Mouse (Mus musculus) B cell, adult (primary cell): ENCODE data around the gene Klb. TPM values are rescaled to one million over a fixed set of nuclear protein-coding genes. Genes with fewer than 3 reads are reported as not detected.

ENCODE experiments used
- total RNA-seq: library from RNA; stranded (reverse); gene quantifications from 4 replicates; pipeline ENCODE4 v1.2.4, GENCODE M21; 2023; ENCODE audit not compliant: inconsistent age

Gene Klb
- not detected in 4 replicates for total RNA-seq

DNA sequence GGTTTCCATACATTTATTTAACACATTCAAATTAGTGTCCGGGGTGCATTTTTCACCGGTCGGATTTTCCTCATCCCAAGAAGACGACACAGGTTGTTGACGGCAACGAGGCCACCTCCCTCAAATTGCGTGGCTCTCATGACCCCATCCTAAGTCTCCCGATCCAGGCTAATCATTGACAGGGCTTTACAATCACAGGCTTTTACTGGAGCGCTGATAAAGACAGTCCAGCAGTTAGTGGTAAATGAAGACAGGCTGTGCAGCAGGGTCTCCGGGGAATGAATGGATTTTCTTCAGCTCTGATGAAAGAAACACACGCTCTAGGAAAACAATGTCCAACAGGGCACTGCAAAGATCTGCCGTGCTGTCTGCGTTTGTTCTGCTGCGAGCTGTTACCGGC is at the start of gene Klb:
Gene Klb (plus strand): TSS at position 147 of the 400 bp plus-strand sequence.

DNA sequence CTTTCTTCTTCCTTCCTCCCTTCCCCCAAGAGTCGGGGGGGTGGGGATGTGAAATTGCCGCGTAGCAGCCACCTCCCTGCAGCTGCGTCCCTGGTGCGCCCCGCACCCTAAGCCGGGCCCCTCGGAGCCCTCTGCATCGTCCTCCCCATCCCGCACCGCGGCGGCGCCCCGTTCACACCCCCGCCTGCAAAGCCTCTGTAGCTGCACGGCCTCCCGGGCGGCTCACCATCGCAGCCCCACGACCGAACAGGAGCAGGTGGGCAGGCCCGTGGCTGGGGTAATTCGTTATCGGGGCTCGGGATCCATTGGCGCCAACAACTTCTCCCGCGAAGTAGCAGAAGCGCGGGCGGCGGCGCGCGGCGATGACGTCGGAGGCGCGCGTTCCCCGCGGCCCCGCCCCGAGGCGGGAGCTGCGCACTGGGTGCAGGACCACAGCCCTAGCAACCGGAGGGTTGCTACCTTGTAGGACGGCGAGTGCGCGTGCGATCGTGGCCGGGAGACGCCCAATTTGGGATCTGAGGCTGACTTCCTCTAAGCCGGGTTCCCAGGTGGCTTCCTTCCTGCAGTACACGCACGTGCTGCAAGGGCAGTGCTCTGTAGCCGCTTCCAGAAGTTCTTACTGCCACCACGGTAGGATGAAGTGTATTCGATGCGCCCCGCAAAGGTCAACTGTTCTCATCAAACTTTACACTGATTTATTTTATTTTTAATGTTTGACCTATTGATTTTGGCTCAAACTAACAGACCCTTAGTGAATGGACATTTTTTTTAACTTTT is 12.6 kb upstream of the Klb start, which contains the start of gene Rfc1:
Gene Rfc1 (minus strand): TSS at position 373 of the 777 bp plus-strand sequence.

DNA sequence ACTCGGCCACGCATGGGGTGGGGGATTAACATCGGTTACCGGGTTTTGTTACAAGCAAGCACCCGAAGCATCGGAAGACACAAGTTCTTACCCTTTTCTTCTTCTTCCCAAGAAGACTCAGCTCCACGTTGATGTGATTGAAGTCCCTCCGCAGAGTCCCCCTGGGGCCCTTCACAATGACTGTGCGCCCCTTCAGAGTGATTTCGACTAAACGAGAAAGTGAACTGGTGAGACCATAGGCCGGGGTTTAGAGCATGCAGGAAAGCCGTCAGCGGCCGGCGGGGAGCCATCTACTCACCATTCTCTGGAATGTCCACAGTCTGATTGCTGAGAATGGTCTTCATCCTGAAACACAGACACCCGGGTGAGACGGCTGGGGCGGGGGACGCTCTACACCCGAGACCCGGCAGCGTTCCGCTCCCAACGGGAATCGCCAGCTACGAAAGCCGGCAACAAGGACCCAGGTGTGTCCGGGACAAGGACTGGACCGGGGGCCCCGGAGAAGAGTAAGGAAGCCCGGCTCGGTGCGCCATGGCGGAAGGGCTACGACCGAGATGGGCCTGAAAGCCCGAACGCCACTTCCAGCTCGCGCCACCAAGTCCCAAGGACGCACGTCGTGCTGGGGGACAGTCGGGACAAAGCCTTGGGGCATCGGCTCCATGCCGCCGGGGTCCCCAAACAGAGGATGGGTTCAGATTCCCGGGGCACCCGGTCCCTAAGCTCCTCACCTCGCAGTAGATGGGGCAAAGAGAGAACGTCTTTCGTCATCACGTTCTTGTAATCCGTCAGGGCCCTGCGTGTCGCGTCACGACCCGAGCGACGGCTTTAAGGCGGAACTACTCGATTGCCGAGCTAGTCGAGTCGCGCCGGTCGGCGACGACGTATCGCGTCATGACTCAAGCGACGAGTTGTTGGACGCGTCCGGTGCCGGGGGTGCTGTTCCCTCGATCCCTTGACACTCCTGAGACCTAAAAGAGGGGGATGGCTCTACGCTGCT is 42.8 kb downstream of the Klb start, which contains the start of the genes Rpl9 and Lias:
Gene Rpl9 (minus strand): TSS at position 797 of the 997 bp plus-strand sequence.
Gene Lias (plus strand): TSS at position 850 of the 997 bp plus-strand sequence.

Other genes with a start within 250 kb of the Klb start
- 17.7 to 22.3 TPM (median 20.8 TPM) in 4 replicates for gene Klhl5, start 240.8 kb upstream of the Klb start, total RNA-seq
- gene Wdr19, start 148.6 kb upstream of the Klb start, total RNA-seq: 1.6 to 2.7 TPM (median 1.7 TPM) in 4 replicates
- gene Rfc1, start 12.6 kb upstream of the Klb start, total RNA-seq: 76.8 to 102 TPM (median 78.3 TPM) in 4 replicates
- gene Rpl9, start 43.1 kb downstream of the Klb start, total RNA-seq: 2,164 to 2,244 TPM (median 2,231 TPM) in 4 replicates
- 38.0 to 50.0 TPM (median 39.6 TPM) in 4 replicates for gene Lias, start 43.2 kb downstream of the Klb start, total RNA-seq
- 25.6 to 34.2 TPM (median 27.9 TPM) in 4 replicates for gene Ugdh, start 87.6 kb downstream of the Klb start, total RNA-seq
- gene Gm43552, start 144.5 kb downstream of the Klb start, total RNA-seq: 3.1 TPM in 1 of 4 replicates, not detected in the others
- gene Smim14, start 188.9 kb downstream of the Klb start, total RNA-seq: 352 to 369 TPM (median 361 TPM) in 4 replicates
- 68.3 to 76.7 TPM (median 69.7 TPM) in 4 replicates for gene Ube2k, start 188.9 kb downstream of the Klb start, total RNA-seq